Mouse (Mus musculus): ENCODE measurements at regions not wholly inside any gene's neighbourhood (a gene's known extent, or its start where the extent isn't known, plus 50 kb on each side); places are given as distances from the start of the nearest gene placed in this dataset.

DNA sequence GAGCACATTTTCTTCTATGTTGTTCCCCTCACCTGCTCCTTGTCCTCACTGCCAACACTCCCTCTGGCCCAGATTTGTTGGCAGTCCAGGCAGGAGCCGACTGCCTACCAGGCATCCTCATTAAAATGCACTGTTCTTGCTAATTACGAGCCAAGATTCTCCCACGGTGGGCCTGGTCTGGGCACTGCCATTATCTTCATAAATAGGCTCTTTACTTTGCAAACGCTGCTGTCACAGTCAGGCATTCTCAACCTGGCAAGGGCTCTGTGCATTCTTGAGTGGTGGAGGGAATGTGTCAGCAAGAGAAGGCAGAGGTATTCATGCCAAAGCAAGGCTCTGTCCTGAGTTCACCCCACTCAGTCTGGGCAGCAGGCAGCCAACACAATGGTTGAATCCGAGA lies 59.4 kb upstream of the Sorl1 start:
- no peak overlapping the region for H3K9ac ChIP-seq (ENCODE audit: low read length)
- H3K27ac ChIP-seq (ENCODE audit: low read depth, low read length) = peak overlapping the region; percentile 50; the same call in 1 of the 2 replicates
- H3K36me3 ChIP-seq (ENCODE audit: control insufficient read depth, insufficient read depth, low read length) = no peaks in the 10 kb centered on the region
- no peak overlapping the region for H3K4me2 ChIP-seq (ENCODE audit: low read depth, low read length, severe bottlenecking)
- ATAC-seq (replicated peaks; ENCODE audit: low FRiP score) (peak; percentile 74), DNase-seq (ENCODE audit: low spot score) (peak; percentile 60)
- no peaks in the 10 kb centered on the region for H3K27me3 ChIP-seq (ENCODE audit: control insufficient read depth, insufficient read depth, low read length)
- 20% methylated on average over 5 of the region's 5 CpGs for WGBS
- H3K9me3 ChIP-seq (ENCODE audit: control insufficient read depth, low read length) = peaks cover 2% of the 10 kb centered on the region; the same call in 1 of the 2 replicates
- peaks cover 16% of the 10 kb centered on the region; the same call in 1 of the 2 replicates for H3K4me1 ChIP-seq (replicated peaks; ENCODE audit: control insufficient read depth, insufficient read depth, low read length)
- H3K4me3 ChIP-seq (ENCODE audit: low read depth, low read length) = no peak overlapping the region

GRCm38 (mm10) chr9:42182400-42182799 lies 58.3 kb upstream of the Sorl1 start:
- no peak overlapping the region for H3K27ac ChIP-seq (ENCODE audit: low read depth, low read length)
- no peaks in the 10 kb centered on the region for H3K36me3 ChIP-seq (ENCODE audit: control insufficient read depth, insufficient read depth, low read length)
- no peak overlapping the region for H3K9ac ChIP-seq (ENCODE audit: low read length)
- DNase-seq (ENCODE audit: low spot score) = no peak
- peaks cover 2% of the 10 kb centered on the region; the same call in 1 of the 2 replicates for H3K9me3 ChIP-seq (ENCODE audit: control insufficient read depth, low read length)
- no peak overlapping the region for H3K4me3 ChIP-seq (ENCODE audit: low read depth, low read length)
- ATAC-seq (replicated peaks; ENCODE audit: low FRiP score) = no peak
- H3K27me3 ChIP-seq (ENCODE audit: control insufficient read depth, insufficient read depth, low read length) = no peaks in the 10 kb centered on the region
- H3K4me1 ChIP-seq (replicated peaks; ENCODE audit: control insufficient read depth, insufficient read depth, low read length) = peaks cover 19% of the 10 kb centered on the region; the same call in 1 of the 2 replicates
- H3K4me2 ChIP-seq (ENCODE audit: low read depth, low read length, severe bottlenecking) = no peak overlapping the region
- 92% methylated on average over 3 of the region's 3 CpGs for WGBS

DNA sequence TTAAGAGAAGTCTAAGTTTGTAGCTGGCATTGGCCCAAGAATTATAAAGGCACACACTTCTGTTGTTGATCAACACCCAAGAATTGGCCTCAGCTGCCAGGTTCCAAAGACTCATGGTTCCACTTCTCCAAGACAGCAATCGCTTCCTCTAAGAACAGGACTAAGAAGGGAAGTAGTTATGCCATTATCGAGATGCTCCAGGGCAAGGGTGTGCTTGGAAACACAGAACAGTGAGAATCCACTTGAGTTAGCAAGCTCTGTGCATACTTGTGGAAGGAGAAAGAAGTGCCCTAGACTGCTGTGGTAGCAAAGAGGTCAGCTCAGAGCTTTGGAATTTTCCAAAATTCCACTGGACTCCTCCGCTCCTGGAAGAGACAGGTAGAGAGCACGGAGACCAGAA lies 56.1 kb upstream of the Sorl1 start:
- no peak for ATAC-seq (replicated peaks; ENCODE audit: low FRiP score)
- 94% methylated on average over 4 of the region's 4 CpGs for WGBS
- no peak overlapping the region for H3K4me2 ChIP-seq (ENCODE audit: low read depth, low read length, severe bottlenecking)
- H3K27me3 ChIP-seq (ENCODE audit: control insufficient read depth, insufficient read depth, low read length) = no peaks in the 10 kb centered on the region
- no peak for DNase-seq (ENCODE audit: low spot score)
- no peak overlapping the region for H3K27ac ChIP-seq (ENCODE audit: low read depth, low read length)
- peaks cover 15% of the 10 kb centered on the region; the same call in 1 of the 2 replicates for H3K4me1 ChIP-seq (replicated peaks; ENCODE audit: control insufficient read depth, insufficient read depth, low read length)
- no peaks in the 10 kb centered on the region for H3K36me3 ChIP-seq (ENCODE audit: control insufficient read depth, insufficient read depth, low read length)
- H3K9me3 ChIP-seq (ENCODE audit: control insufficient read depth, low read length) = peaks cover 2% of the 10 kb centered on the region; the same call in 1 of the 2 replicates
- H3K4me3 ChIP-seq (ENCODE audit: low read depth, low read length) = no peak overlapping the region
- H3K9ac ChIP-seq (ENCODE audit: low read length) = no peak overlapping the region

- peak; percentile 62 for DNase-seq (ENCODE audit: low spot score)
- WGBS = 23% methylated on average over 4 of the region's 4 CpGs
These were observed 54.8 kb upstream of the Sorl1 start for GRCm38 (mm10) chr9:42178759-42179377.

DNA sequence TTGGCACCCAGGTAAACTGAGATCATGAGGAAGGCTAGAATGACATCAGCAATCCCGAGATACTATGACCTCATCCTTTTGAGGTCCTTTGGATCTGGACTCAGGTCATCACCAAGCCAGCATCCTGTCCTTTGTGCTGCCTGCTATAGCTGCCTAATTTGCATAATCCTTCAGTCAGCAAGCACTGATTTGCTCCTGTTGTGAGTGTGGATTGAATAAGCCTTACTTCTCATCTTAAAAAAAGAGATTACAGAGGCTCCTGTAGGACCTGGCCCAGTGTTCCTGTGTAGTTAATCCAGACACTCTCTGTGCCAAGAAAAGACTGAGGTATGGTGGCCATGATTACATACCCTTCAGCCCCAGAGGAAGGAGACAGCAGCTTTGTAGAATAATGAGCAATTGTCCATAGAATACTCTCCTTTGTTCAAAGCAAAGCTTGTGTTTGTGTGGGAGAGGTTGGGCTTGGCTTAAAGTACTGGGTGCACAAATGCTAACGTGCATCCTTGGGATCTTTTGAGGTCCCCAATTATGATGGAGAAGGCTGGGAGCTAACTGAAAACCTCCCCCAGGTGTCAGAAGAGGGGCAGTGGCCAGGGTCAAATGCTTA lies 50.4 kb upstream of the Sorl1 start:
- H3K36me3 ChIP-seq (ENCODE audit: control insufficient read depth, insufficient read depth, low read length) = no peaks in the 10 kb centered on the region
- no peaks in the 10 kb centered on the region for H3K9me3 ChIP-seq (ENCODE audit: control insufficient read depth, low read length)
- H3K27ac ChIP-seq (ENCODE audit: low read depth, low read length) = peak overlapping the region; percentile 25; the same call in 1 of the 2 replicates
- DNase-seq (ENCODE audit: low spot score) (no peak), ATAC-seq (replicated peaks; ENCODE audit: low FRiP score) (0 out of 2 replicates have a peak, but pooled peaks have one; percentile 47)
- WGBS = 12% methylated on average over 2 of the region's 2 CpGs
- no peak overlapping the region for H3K9ac ChIP-seq (ENCODE audit: low read length)
- H3K4me2 ChIP-seq (ENCODE audit: low read depth, low read length, severe bottlenecking) = no peak overlapping the region
- no peak overlapping the region for H3K4me3 ChIP-seq (ENCODE audit: low read depth, low read length)
- H3K4me1 ChIP-seq (replicated peaks; ENCODE audit: control insufficient read depth, insufficient read depth, low read length) = peaks cover 7% of the 10 kb centered on the region; the same call in 1 of the 2 replicates
- no peaks in the 10 kb centered on the region for H3K27me3 ChIP-seq (ENCODE audit: control insufficient read depth, insufficient read depth, low read length)

More at GRCm38 (mm10) chr9:42178759-42179377, 54.8 kb upstream of the Sorl1 start:
- Histone ChIP-seq H3K4me1 (replicated peaks; ENCODE audit: control insufficient read depth, insufficient read depth, low read length) (peaks cover 12% of the 10 kb centered on the region; the same call in 1 of the 2 replicates), H3K9ac (ENCODE audit: low read length) (no peak overlapping the region), H3K27me3 (ENCODE audit: control insufficient read depth, insufficient read depth, low read length) (no peaks in the 10 kb centered on the region), H3K4me3 (ENCODE audit: low read depth, low read length) (no peak overlapping the region), H3K36me3 (ENCODE audit: control insufficient read depth, insufficient read depth, low read length) (no peaks in the 10 kb centered on the region), H3K9me3 (ENCODE audit: control insufficient read depth, low read length) (peaks cover 2% of the 10 kb centered on the region; the same call in 1 of the 2 replicates), H3K27ac (ENCODE audit: low read depth, low read length) (peak overlapping the region; percentile 74; the same call in 1 of the 2 replicates), H3K4me2 (ENCODE audit: low read depth, low read length, severe bottlenecking) (0 out of 2 replicates have a peak overlapping the region, but pooled peaks have one; percentile 8)
- ATAC-seq (replicated peaks; ENCODE audit: low FRiP score) = peak; percentile 88
